Mouse (Mus musculus): ENCODE data around the gene Galnt6. TPM values are rescaled to one million over a fixed set of nuclear protein-coding genes. Genes with fewer than 3 reads are reported as not detected.

The Galnt6 gene
- 1 to 10 TPM; 6.1 to 6.5 TPM for total RNA-seq (2023)

GRCm38 (mm10) chr15:100729281-100729985 is at the start of gene Galnt6:
Galnt6 (minus strand) TSS chr15:100729376.

DNA sequence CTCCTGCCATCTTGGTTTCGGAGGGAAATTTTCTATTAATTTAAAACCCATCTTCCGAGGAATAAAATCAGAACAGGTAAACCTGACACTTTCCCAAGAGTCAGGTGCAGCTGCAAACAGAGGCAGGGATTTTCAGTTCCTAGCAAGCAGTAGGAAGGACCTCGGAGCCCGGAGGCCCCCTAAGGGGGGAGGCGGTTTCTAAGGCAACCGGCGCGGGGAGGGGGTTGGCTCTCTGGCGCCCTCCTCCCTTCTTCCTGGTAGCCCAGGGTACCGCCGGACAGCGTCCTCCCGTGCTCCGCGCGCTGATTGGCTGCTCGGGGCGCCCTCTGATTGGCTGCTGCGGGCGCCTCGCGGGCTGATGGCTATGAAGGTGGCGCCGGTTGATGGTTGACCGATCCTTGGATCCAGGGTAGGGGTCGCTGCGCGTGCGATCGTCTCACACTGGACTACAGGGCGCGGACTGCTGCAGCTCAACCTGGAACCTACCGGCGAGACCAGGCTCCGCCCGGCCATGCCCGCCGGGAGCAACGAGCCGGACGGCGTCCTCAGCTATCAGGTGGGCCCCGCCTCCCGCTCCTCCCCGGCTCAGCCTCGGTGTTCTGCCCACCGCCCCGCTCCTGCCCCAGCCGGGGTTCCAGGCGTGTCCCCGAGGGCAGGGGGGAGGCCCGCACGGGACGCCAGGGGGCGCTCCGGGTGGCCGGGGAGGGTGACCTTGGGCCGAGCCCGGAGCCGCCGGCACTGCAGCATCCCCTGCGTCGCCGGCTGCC is 32.4 kb upstream of the Galnt6 start, which contains the start of gene Slc4a8:
TSS of gene Slc4a8 (plus strand) at position 329 of the 767 bp plus-strand sequence.

GRCm38 (mm10) chr15:100687430-100687971 is 41.7 kb downstream of the Galnt6 start, which contains the start of gene Cela1:
Cela1 (minus strand) TSS chr15:100687921.

DNA sequence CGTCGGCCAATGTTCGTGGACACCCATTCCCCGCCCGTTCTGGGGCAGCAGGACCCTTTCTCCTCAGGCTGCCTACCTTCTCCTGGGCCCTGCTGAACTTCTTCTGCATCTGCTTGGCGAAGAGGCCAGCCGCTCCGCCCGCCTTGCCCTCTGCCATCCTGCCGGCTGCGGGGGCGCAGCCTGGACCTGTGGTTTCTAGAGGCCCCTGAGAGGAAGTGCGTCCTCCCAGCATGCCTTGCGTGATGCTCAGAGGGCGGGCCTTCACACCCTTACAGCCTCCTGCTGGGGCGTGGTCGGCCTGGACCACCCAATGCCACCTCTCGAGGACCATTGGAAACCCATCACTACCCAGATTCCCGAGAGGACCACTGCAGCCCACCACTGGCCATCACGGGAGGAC is 59.8 kb downstream of the Galnt6 start, which contains the start of gene Bin2:
TSS of gene Bin2 (minus strand) at position 217 of the 400 bp plus-strand sequence.

Other genes starting within 250 kb of the Galnt6 start
- 1 to 10 TPM; 1.1 to 1.3 TPM for gene Csrnp2, start 233.9 kb downstream of the Galnt6 start, total RNA-seq (2023)
- 1 to 10 TPM; 3.7 to 4.6 TPM for gene Tfcp2, start 177.4 kb downstream of the Galnt6 start, total RNA-seq (2023)
- 1 to 10 TPM; 1.3 to 1.6 TPM for gene Pou6f1, start 129.4 kb downstream of the Galnt6 start, total RNA-seq (2023)
- 100 to 1,000 TPM; 411 to 444 TPM for gene Dazap2, start 114.0 kb downstream of the Galnt6 start, total RNA-seq (2023)
- 1 to 10 TPM; 2.5 to 3.4 TPM for gene Smagp, start 92.4 kb downstream of the Galnt6 start, total RNA-seq (2023)
- 100 to 1,000 TPM; 235 to 265 TPM for gene Bin2, start 59.8 kb downstream of the Galnt6 start, total RNA-seq (2023)
- gene Cela1, start 41.5 kb downstream of the Galnt6 start, total RNA-seq (2023), result 1 to 10 TPM; 2.7 to 6.7 TPM
- gene Slc4a8, start 32.4 kb upstream of the Galnt6 start, total RNA-seq (2023), result 1 to 10 TPM; 1.4 to 2.0 TPM
- not detected for gene Scn8a, start 140.5 kb upstream of the Galnt6 start, total RNA-seq (2023)

Measured in neutrophil, adult 83 days (primary cell).